Mouse (Mus musculus) midbrain, postnatal 0 days (tissue): ENCODE results near the gene Mto1. TPM values are rescaled to one million over a fixed set of nuclear protein-coding genes. Genes with fewer than 3 reads are reported as not detected.
"Not testable (repeated sequence)": the region's sequence is repeated elsewhere in the genome, so short reads cannot be mapped to it uniquely, and the experiment has no call there.

Experiments
- ATAC-seq: fragments of 200-750 bp; cut with Nextera tagmentation; 2 replicates; pipeline ENCODE4 v1.8.0; 2017; ENCODE audit warnings: moderate number of reproducible peaks, mild to moderate bottlenecking, moderate TSS enrichment, moderate library complexity; ENCODE audit not compliant: low FRiP score
- DNase-seq: peaks from one replicate; pipeline ENCODE4 v3.0.0-alpha.2; 2015; ENCODE audit warnings: low spot score
- H3K27ac ChIP-seq: fragments of 300-500 bp; sonication (generic); 2 replicates; pipeline ENCODE4 v1.5.1; 2014; ENCODE audit warnings: low read depth, mild to moderate bottlenecking, low read length, mixed read lengths
- H3K27me3 ChIP-seq: fragments of 300-500 bp; sonication (generic); 2 replicates; pipeline ENCODE4 v1.6.1; 2014; ENCODE audit warnings: low read length, control low read depth, mixed read lengths; ENCODE audit not compliant: insufficient read depth
- H3K36me3 ChIP-seq: fragments of 300-500 bp; sonication (generic); 2 replicates; pipeline ENCODE4 v1.6.1; 2014; ENCODE audit warnings: low read length, control low read depth, mixed read lengths; ENCODE audit not compliant: insufficient read depth
- H3K4me1 ChIP-seq: fragments of 300-500 bp; sonication (generic); 2 replicates; pipeline ENCODE4 v1.6.1; 2014; ENCODE audit warnings: mild to moderate bottlenecking, control low read depth, antibody characterized with exemption, low read length, mixed read lengths; ENCODE audit not compliant: insufficient read depth
- H3K4me2 ChIP-seq: fragments of 300-500 bp; sonication (generic); 2 replicates; pipeline ENCODE4 v1.6.1; 2014; ENCODE audit warnings: low read depth, mild to moderate bottlenecking, low read length, mixed read lengths; ENCODE audit not compliant: poor library complexity, severe bottlenecking
- H3K4me3 ChIP-seq: fragments of 300-500 bp; sonication (generic); 2 replicates; pipeline ENCODE4 v1.5.1; 2014; ENCODE audit warnings: low read depth, mild to moderate bottlenecking, low read length, moderate library complexity
- H3K9ac ChIP-seq: fragments of 300-500 bp; sonication (generic); replicated peaks from 2 replicates; pipeline ENCODE4 v1.6.1; 2014; ENCODE audit warnings: mild to moderate bottlenecking, low read length, moderate library complexity, mixed read lengths; ENCODE audit not compliant: poor library complexity, severe bottlenecking
- H3K9me3 ChIP-seq: fragments of 300-500 bp; sonication (generic); 2 replicates; pipeline ENCODE4 v1.6.1; 2016; ENCODE audit warnings: low read length, control low read depth
- CTCF ChIP-seq: IDR thresholded peaks from 2 replicates; pipeline ENCODE4 v1.5.1; 2016; ENCODE audit warnings: antibody characterized with exemption, mild to moderate bottlenecking
- WGBS: fragments of 180-500 bp; shearing (Covaris S2); extraction: QIAGEN DNeasy Blood & Tissue Kit; methylation state at CpG from one replicate; pipeline ENCODE4 v1.1.7; 2014; 5-methylcytosine and 5-hydroxymethylcytosine counted together
- polyA plus RNA-seq: library from polyadenylated mRNA; unstranded; fragments of >200 nt; fragmentation: Nextera tagmentation; extraction: Ambion mirVana; gene quantifications from 2 replicates; pipeline ENCODE4 v1.2.1, GENCODE M21; 2015
- total RNA-seq: library from RNA; depleted of rRNA; stranded (reverse); fragments of >200 nt; gene quantifications from 2 replicates; pipeline ENCODE4 v1.2.3, GENCODE M21; 2014

Mto1 gene
- total and polyA plus RNA-seq, 2 experiments from 2014 or later, result 18.5 to 27.5 TPM

GRCm38 (mm10) chr9:78481423-78482331 is 33.7 kb downstream of the Mto1 start:
- no peaks in the 10 kb centered on the region for H3K9me3 ChIP-seq
- TF ChIP-seq CTCF, result peak; percentile 20
- H3K4me1 ChIP-seq, result no peaks in the 10 kb centered on the region
- H3K4me2 ChIP-seq, result peak overlapping the region; percentile 57
- H3K4me3 ChIP-seq, result peak overlapping the region; percentile 97
- DNase-seq, result peak; percentile 100
- peaks cover 13% of the 10 kb centered on the region; the same call in 1 of the 2 replicates for H3K36me3 ChIP-seq
- H3K9ac ChIP-seq, result peak overlapping the region; percentile 100
- H3K27ac ChIP-seq, result peak overlapping the region; percentile 98
- peak; percentile 98 for ATAC-seq
- H3K27me3 ChIP-seq, result no peaks in the 10 kb centered on the region
- WGBS, result under 1% methylated on average over 69 of the region's 77 CpGs

DNA sequence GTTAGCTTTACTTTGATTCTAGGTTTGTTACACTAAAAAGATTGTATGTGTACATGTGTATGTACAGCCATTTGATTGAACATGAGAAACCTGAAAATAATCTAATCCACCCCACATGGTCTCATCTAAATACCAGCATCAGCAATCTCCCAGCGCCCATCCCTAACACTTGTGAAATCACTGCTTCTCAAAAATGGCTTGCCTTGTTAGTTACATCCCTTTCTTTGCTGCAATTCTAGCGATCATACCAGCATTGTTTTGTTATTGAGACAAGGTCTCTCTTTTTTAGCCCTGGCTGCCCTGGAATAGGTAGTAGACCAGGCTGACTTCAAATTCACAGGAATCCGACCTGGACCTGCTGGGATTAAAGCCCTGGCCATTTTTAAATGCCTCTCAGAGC is 34.4 kb downstream of the Mto1 start:
- Histone ChIP-seq H3K27ac (peak overlapping the region; percentile 98), H3K4me1 (no peaks in the 10 kb centered on the region), H3K4me3 (peak overlapping the region; percentile 97), H3K9ac (peak overlapping the region; percentile 79), H3K9me3 (no peaks in the 10 kb centered on the region), H3K27me3 (no peaks in the 10 kb centered on the region), H3K4me2 (peak overlapping the region; percentile 57), H3K36me3 (peaks cover 9% of the 10 kb centered on the region; the same call in 1 of the 2 replicates)
- whole genome bisulfite sequencing, result 4% methylated on average over 3 of the region's 3 CpGs
- DNase-seq, result no peak
- no peak for ATAC-seq
- TF ChIP-seq CTCF, result no peak

GRCm38 (mm10) chr9:78484660-78485059 is 36.7 kb downstream of the Mto1 start:
- Histone ChIP-seq H3K9me3 (no peaks in the 10 kb centered on the region), H3K4me3 (no peak overlapping the region), H3K9ac (no peak overlapping the region), H3K4me1 (no peaks in the 10 kb centered on the region), H3K4me2 (no peak overlapping the region), H3K27ac (no peak overlapping the region), H3K36me3 (no peaks in the 10 kb centered on the region), H3K27me3 (no peaks in the 10 kb centered on the region)
- WGBS, result 78% methylated on average over 3 of the region's 3 CpGs
- DNase-seq (no peak), ATAC-seq (no peak)
- TF ChIP-seq CTCF, result no peak

DNA sequence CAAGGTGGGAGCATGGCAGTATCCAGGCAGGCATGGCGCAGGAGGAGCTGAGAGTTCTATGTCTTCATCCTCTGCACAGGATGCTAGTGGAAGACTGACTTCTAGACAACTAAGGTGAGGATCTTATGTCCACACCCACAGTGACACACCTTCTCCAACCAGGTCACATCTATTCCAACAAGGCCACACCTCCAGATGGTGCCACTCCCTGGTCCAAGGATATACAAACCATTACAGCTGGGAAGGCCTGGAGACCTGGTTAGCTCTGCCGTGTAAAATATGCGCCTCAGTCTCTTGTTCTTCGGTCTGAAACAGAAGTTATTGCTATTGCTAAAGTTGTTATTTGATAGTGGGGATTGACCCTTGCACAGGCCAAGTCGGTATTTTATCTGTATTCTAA is 40.0 kb downstream of the Mto1 start:
- not testable (repeated sequence) for DNase-seq, H3K4me3 ChIP-seq, H3K9ac ChIP-seq, H3K4me1 ChIP-seq, H3K9me3 ChIP-seq, H3K4me2 ChIP-seq, H3K36me3 ChIP-seq, H3K27ac ChIP-seq, H3K27me3 ChIP-seq, ATAC-seq
- WGBS, result 92% methylated on average over 5 of the region's 5 CpGs

GRCm38 (mm10) chr9:78488890-78489420 is 40.9 kb downstream of the Mto1 start, which contains the start of gene Eef1a1:
TSS of gene Eef1a1 (minus strand) at chr9:78489151.
- Histone ChIP-seq H3K36me3 (no peaks in the 10 kb centered on the region), H3K27me3 (no peaks in the 10 kb centered on the region), H3K9me3 (no peaks in the 10 kb centered on the region), H3K4me3 (peak within 1 kb of the TSS; percentile 40), H3K4me1 (no peaks in the 10 kb centered on the region), H3K9ac (peak within 1 kb of the TSS; percentile 67), H3K27ac (0 out of 2 replicates have a peak within 1 kb of the TSS, but pooled peaks have one; percentile 19), H3K4me2 (peak within 1 kb of the TSS; percentile 72)
- no peak for TF ChIP-seq CTCF
- ATAC-seq (peak; percentile 53; the same call in 1 of the 2 replicates), DNase-seq (peak; percentile 32)
- under 1% methylated on average over 16 of the region's 20 CpGs for WGBS

GRCm38 (mm10) chr9:78491169-78491568 is 43.2 kb downstream of the Mto1 start:
- no peak for ATAC-seq
- Histone ChIP-seq H3K27ac (no peak overlapping the region), H3K27me3 (no peaks in the 10 kb centered on the region), H3K4me1 (no peaks in the 10 kb centered on the region), H3K36me3 (no peaks in the 10 kb centered on the region), H3K9ac (no peak overlapping the region), H3K4me3 (no peak overlapping the region), H3K9me3 (no peaks in the 10 kb centered on the region), H3K4me2 (no peak overlapping the region)
- 86% methylated on average over 3 of the region's 3 CpGs for WGBS
- no peak for DNase-seq
- TF ChIP-seq CTCF, result no peak
